ENCODE assay signal across 9 mouse cellular contexts in genomic region chr11:58057455-58057854, GRCm38 (mm10). TPM values are rescaled to one million over a fixed set of nuclear protein-coding genes. Genes with fewer than 3 reads are reported as not detected.
DNase-seq lines count a peak whose midpoint lies in the region; ATAC-seq and TF ChIP-seq lines count a peak whose summit lies in the region.
"Had no signal": no experiment of that assay in that cellular context is flagged by ENCODE, and none has a peak within 500 bp of the region (broad histone marks: within the 10 kb centered on the region; RNA-seq: fewer than 3 reads in every experiment).

No protein-coding gene starts in this region.

- H3K9me3 ChIP-seq in heart, embryonic 12.5 days (replicated peaks), result 0 out of 2 replicates have a peak, but pooled peaks cover 3% of the 10 kb centered on the region
- H3K9me3 ChIP-seq in kidney, postnatal 0 days (replicated peaks; ENCODE audit: low read length), result no peaks in the 10 kb centered on the region
- H3K9me3 ChIP-seq: limb, embryonic 12.5 days had no signal

- H3K4me2 ChIP-seq in heart, embryonic 12.5 days, result no peak overlapping the region
- no peak overlapping the region for H3K4me2 ChIP-seq in kidney, postnatal 0 days (ENCODE audit: low read length)
- H3K4me2 ChIP-seq: limb, embryonic 12.5 days had no signal

- no peak for ATAC-seq in heart, embryonic 12.5 days (ENCODE audit: insufficient number of reproducible peaks, low FRiP score)
- ATAC-seq in kidney, postnatal 0 days (replicated peaks; ENCODE audit: low FRiP score, low read depth), result no peak

- no peak for TF ChIP-seq POLR2A in cortical plate, adult 2 months (IDR thresholded peaks at IDR 0.05; ENCODE audit: extremely low read depth, insufficient read depth, low read length)

- H3K4me3 ChIP-seq in heart, embryonic 12.5 days, result no peak overlapping the region
- no peak overlapping the region for H3K4me3 ChIP-seq in cortical plate, adult 2 months (ENCODE audit: insufficient read depth, low read length)
- no peak overlapping the region for H3K4me3 ChIP-seq in kidney, postnatal 0 days (replicated peaks; ENCODE audit: low read depth, low read length)
- H3K4me3 ChIP-seq: limb, embryonic 12.5 days had no signal

- peaks cover 85% of the 10 kb centered on the region for H3K36me3 ChIP-seq in heart, embryonic 12.5 days
- peaks cover 50% of the 10 kb centered on the region for H3K36me3 ChIP-seq in kidney, postnatal 0 days (ENCODE audit: insufficient read depth, low read length)

- 63% methylated on average over 6 of the region's 6 CpGs for WGBS in heart, embryonic 12.5 days
- 45% methylated on average over 6 of the region's 6 CpGs for WGBS in kidney, postnatal 0 days

- TF ChIP-seq CTCF in cortical plate, adult 2 months (IDR thresholded peaks at IDR 0.05; ENCODE audit: extremely low read depth, insufficient read depth, low read length), result peak; percentile 83
- peak; percentile 82 for TF ChIP-seq CTCF in kidney, postnatal 0 days (IDR thresholded peaks at IDR 0.05; ENCODE audit: low read depth)

- no peaks in the 10 kb centered on the region for H3K27me3 ChIP-seq in heart, embryonic 12.5 days (replicated peaks)
- no peaks in the 10 kb centered on the region for H3K27me3 ChIP-seq in kidney, postnatal 0 days (ENCODE audit: insufficient read depth, low read length)
- H3K27me3 ChIP-seq: limb, embryonic 12.5 days had no signal

- DNase-seq in heart, adult 18-20 months, result peak; percentile 30 to 67
- peak; percentile 32 to 49 for DNase-seq in urinary bladder, postnatal 36 days (ENCODE audit: low spot score in 2 of 2)
- no peak for DNase-seq in urinary bladder, adult 18-20 months (ENCODE audit: low spot score in 2 of 2)
- peak; percentile 72 for DNase-seq in kidney, postnatal 0 days (ENCODE audit: low spot score)
- peak; percentile 63 for DNase-seq in lung, postnatal 36 days
- DNase-seq in telencephalon, adult 2 months (ENCODE audit: low read depth, low spot score), result peak; percentile 21

- H3K27ac ChIP-seq in heart, embryonic 12.5 days (ENCODE audit: poor library complexity, severe bottlenecking), result no peak overlapping the region
- no peak overlapping the region for H3K27ac ChIP-seq in cortical plate, adult 2 months (ENCODE audit: insufficient read depth, low read length)
- H3K27ac ChIP-seq in kidney, postnatal 0 days, result no peak overlapping the region
- H3K27ac ChIP-seq: limb, embryonic 12.5 days had no signal

- H3K4me1 ChIP-seq in heart, embryonic 12.5 days (replicated peaks), result no peaks in the 10 kb centered on the region
- H3K4me1 ChIP-seq in cortical plate, adult 2 months (ENCODE audit: control insufficient read depth, insufficient read depth, low read length), result no peaks in the 10 kb centered on the region
- no peaks in the 10 kb centered on the region for H3K4me1 ChIP-seq in kidney, postnatal 0 days (replicated peaks; ENCODE audit: insufficient read depth, low read length)
- H3K4me1 ChIP-seq: limb, embryonic 12.5 days had no signal

- H3K9ac ChIP-seq in heart, embryonic 12.5 days, result no peak overlapping the region
- no peak overlapping the region for H3K9ac ChIP-seq in kidney, postnatal 0 days (ENCODE audit: low read depth, low read length)
- H3K9ac ChIP-seq: limb, embryonic 12.5 days had no signal

RNA-seq across cellular contexts. Expression of gene Gm12248, which starts 35.5 kb away (rescaled TPM):
- not detected for total RNA-seq in heart, adult 18-20 months (2021)
- not detected in 2 replicates for polyA plus RNA-seq in heart, embryonic 12.5 days (2016; fragmentation: Nextera tagmentation; extraction: Ambion mirVana)
- polyA plus RNA-seq in cortical plate, adult 2 months (2012; rRNA removed), result not detected in 2 replicates
- polyA plus RNA-seq in kidney, postnatal 0 days (2015; fragmentation: Nextera tagmentation; extraction: Ambion mirVana), result not detected in 2 replicates
- polyA plus RNA-seq: limb, embryonic 12.5 days had no signal

RNA-seq across cellular contexts. Expression of gene Cnot8, which starts 46.5 kb away (rescaled TPM):
- 10 to 100 TPM; 36.3 to 37.4 TPM for total RNA-seq in heart, adult 18-20 months (2021)
- 71.7 and 73.8 TPM in 2 replicates for polyA plus RNA-seq in heart, embryonic 12.5 days (2016; fragmentation: Nextera tagmentation; extraction: Ambion mirVana)
- polyA plus RNA-seq in cortical plate, adult 2 months (2012; rRNA removed), result 75.1 and 81.7 TPM in 2 replicates
- polyA plus RNA-seq in kidney, postnatal 0 days (2015; fragmentation: Nextera tagmentation; extraction: Ambion mirVana), result 69.9 and 74.8 TPM in 2 replicates

RNA-seq across cellular contexts. Expression of gene Larp1, which starts 48.6 kb away (rescaled TPM):
- 10 to 100 TPM; 57.8 to 59.9 TPM for total RNA-seq in heart, adult 18-20 months (2021)
- polyA plus RNA-seq in heart, embryonic 12.5 days (2016; fragmentation: Nextera tagmentation; extraction: Ambion mirVana), result 17.5 and 18.3 TPM in 2 replicates
- 44.1 and 46.0 TPM in 2 replicates for polyA plus RNA-seq in cortical plate, adult 2 months (2012; rRNA removed)
- 12.9 and 14.0 TPM in 2 replicates for polyA plus RNA-seq in kidney, postnatal 0 days (2015; fragmentation: Nextera tagmentation; extraction: Ambion mirVana)

Comparison
In these comparisons a context has a peak if more than half of its experiments do, and no peak if none do; other contexts are left out.
1. DNase-seq: peak in heart, adult 18-20 months (2 of 2), urinary bladder, postnatal 36 days (2 of 2), kidney, postnatal 0 days (single experiment), lung, postnatal 36 days (single experiment) and telencephalon, adult 2 months (single experiment); none in urinary bladder, adult 18-20 months (0 of 2).